Mouse (Mus musculus) kidney, postnatal 36 days (tissue): ENCODE measurements around the gene Atf6.

Experiments used
- DNase-seq, 2 experiments: peaks; one replicate each; pipeline ENCODE4 v3.0.0; 2021 to 2022; ENCODE audit warnings: mixed read lengths in 2 of 2

The Atf6 gene

GRCm38 (mm10) chr1:170657643-170658314, 209.8 kb downstream of the Atf6 start:
- no peak for DNase-seq

GRCm38 (mm10) chr1:170657228-170657521, 210.4 kb downstream of the Atf6 start:
- DNase-seq = no peak

- DNase-seq = no peak
These were observed 210.9 kb downstream of the Atf6 start for GRCm38 (mm10) chr1:170656518-170657227.

GRCm38 (mm10) chr1:170655280-170655917, 212.2 kb downstream of the Atf6 start:
- DNase-seq = no peak
